Mouse (Mus musculus): ENCODE measurements around the gene Fgf3.

DNA sequence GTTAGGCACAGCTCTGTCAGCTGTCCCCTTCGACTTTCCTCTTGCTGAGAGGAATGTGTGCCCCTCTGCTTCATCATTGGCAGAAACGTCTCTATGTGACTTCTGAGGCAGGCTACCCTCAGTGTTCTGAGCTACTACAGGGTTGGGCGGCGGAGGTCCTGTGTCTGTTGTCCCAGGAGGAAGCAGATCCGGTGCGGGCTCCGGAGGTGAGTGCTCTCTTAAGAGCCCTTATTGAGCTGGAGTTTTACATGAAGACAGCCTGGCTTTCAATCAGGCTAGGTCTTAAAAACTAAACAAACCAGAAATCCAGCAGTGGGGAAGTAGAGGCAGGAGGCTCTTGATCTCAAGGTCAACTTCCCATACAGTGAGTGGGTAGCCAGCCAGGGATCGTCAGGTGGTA lies 29.7 kb downstream of the Fgf3 start:
- TF ChIP-seq CTCF (conservative IDR thresholded peaks at IDR 0.05; ENCODE audit: insufficient read depth, insufficient read length, low read depth, low read length) (no peak), POLR2A (IDR thresholded peaks at IDR 0.05; ENCODE audit: low read depth, low read length) (no peak)

Measured in kidney, adult 2 months (tissue).